Mouse (Mus musculus): ENCODE results near the gene Chrne. TPM values are rescaled to one million over a fixed set of nuclear protein-coding genes. Genes with fewer than 3 reads are reported as not detected.

Chrne gene
- polyA plus RNA-seq, 1 experiment from 2014 or later = not detected

- Histone ChIP-seq H3K9me3 (replicated peaks) (no peaks in the 10 kb centered on the region), H3K27ac (no peak overlapping the region), H3K4me1 (peaks cover 63% of the 10 kb centered on the region), H3K4me3 (peak overlapping the region; percentile 80), H3K36me3 (peaks cover 78% of the 10 kb centered on the region), H3K27me3 (ENCODE audit: low read depth, poor library complexity, severe bottlenecking) (no peaks in the 10 kb centered on the region)
- no peak for DNase-seq (ENCODE audit: low spot score)
- 86% methylated on average over 4 of the region's 4 CpGs for WGBS
Observed at GRCm38 (mm10) chr11:70648512-70648911, 29.5 kb upstream of the Chrne start.

GRCm38 (mm10) chr11:70647716-70648420 lies 28.9 kb upstream of the Chrne start:
- H3K9me3 ChIP-seq (replicated peaks) = no peaks in the 10 kb centered on the region
- peaks cover 61% of the 10 kb centered on the region for H3K4me1 ChIP-seq
- H3K27ac ChIP-seq = peak overlapping the region; percentile 95
- peak; percentile 57 for DNase-seq (ENCODE audit: low spot score)
- H3K4me3 ChIP-seq = peak overlapping the region; percentile 80
- H3K36me3 ChIP-seq = peaks cover 79% of the 10 kb centered on the region
- WGBS = 4% methylated on average over 28 of the region's 28 CpGs
- no peaks in the 10 kb centered on the region for H3K27me3 ChIP-seq (ENCODE audit: low read depth, poor library complexity, severe bottlenecking)

GRCm38 (mm10) chr11:70646691-70647650 lies 28.0 kb upstream of the Chrne start, which contains the start of the genes Rnf167 and Slc25a11:
TSS of gene Rnf167 (plus strand) at chr11:70647235.
TSS of gene Slc25a11 (minus strand) at chr11:70647479.
- no peaks in the 10 kb centered on the region for H3K27me3 ChIP-seq (ENCODE audit: low read depth, poor library complexity, severe bottlenecking)
- peaks cover 74% of the 10 kb centered on the region for H3K36me3 ChIP-seq
- H3K4me1 ChIP-seq = peaks cover 52% of the 10 kb centered on the region
- H3K27ac ChIP-seq = peak within 1 kb of the TSS; percentile 95
- H3K9me3 ChIP-seq (replicated peaks) = no peaks in the 10 kb centered on the region
- peak within 1 kb of the TSS; percentile 80 for H3K4me3 ChIP-seq
- WGBS = under 1% methylated on average over 63 of the region's 63 CpGs
- DNase-seq (ENCODE audit: low spot score) = peak; percentile 96

- H3K36me3 ChIP-seq = peaks cover 66% of the 10 kb centered on the region
- 30% methylated on average over 3 of the region's 3 CpGs for WGBS
Observed at GRCm38 (mm10) chr11:70646259-70646555, 27.2 kb upstream of the Chrne start.

GRCm38 (mm10) chr11:70645461-70646258 lies 26.6 kb upstream of the Chrne start:
- peak overlapping the region; percentile 95 for H3K27ac ChIP-seq
- H3K4me3 ChIP-seq = peak overlapping the region; percentile 80
- DNase-seq (ENCODE audit: low spot score) = no peak
- 93% methylated on average over 12 of the region's 12 CpGs for WGBS
- H3K27me3 ChIP-seq (ENCODE audit: low read depth, poor library complexity, severe bottlenecking) = no peaks in the 10 kb centered on the region
- H3K4me1 ChIP-seq = peaks cover 40% of the 10 kb centered on the region
- H3K9me3 ChIP-seq (replicated peaks) = no peaks in the 10 kb centered on the region
- peaks cover 61% of the 10 kb centered on the region for H3K36me3 ChIP-seq

More at GRCm38 (mm10) chr11:70646259-70646555, 27.2 kb upstream of the Chrne start:
- Histone ChIP-seq H3K4me3 (peak overlapping the region; percentile 80), H3K27ac (peak overlapping the region; percentile 95), H3K27me3 (ENCODE audit: low read depth, poor library complexity, severe bottlenecking) (no peaks in the 10 kb centered on the region), H3K9me3 (replicated peaks) (no peaks in the 10 kb centered on the region), H3K4me1 (peaks cover 45% of the 10 kb centered on the region)
- no peak for DNase-seq (ENCODE audit: low spot score)

GRCm38 (mm10) chr11:70644564-70645103 lies 25.6 kb upstream of the Chrne start:
- Histone ChIP-seq H3K27ac (peak overlapping the region; percentile 31; the same call in 1 of the 2 replicates), H3K9me3 (replicated peaks) (no peaks in the 10 kb centered on the region), H3K27me3 (ENCODE audit: low read depth, poor library complexity, severe bottlenecking) (no peaks in the 10 kb centered on the region), H3K4me1 (peaks cover 36% of the 10 kb centered on the region), H3K4me3 (peak overlapping the region; percentile 80; the same call in 1 of the 2 replicates), H3K36me3 (peaks cover 51% of the 10 kb centered on the region)
- no peak for DNase-seq (ENCODE audit: low spot score)
- WGBS = 96% methylated on average over 8 of the region's 8 CpGs

GRCm38 (mm10) chr11:70643051-70643450 lies 24.0 kb upstream of the Chrne start:
- Histone ChIP-seq H3K27me3 (ENCODE audit: low read depth, poor library complexity, severe bottlenecking) (no peaks in the 10 kb centered on the region), H3K4me1 (peaks cover 22% of the 10 kb centered on the region), H3K4me3 (no peak overlapping the region), H3K9me3 (replicated peaks) (no peaks in the 10 kb centered on the region), H3K36me3 (peaks cover 36% of the 10 kb centered on the region), H3K27ac (no peak overlapping the region)
- WGBS = 92% methylated on average over 6 of the region's 6 CpGs
- no peak for DNase-seq (ENCODE audit: low spot score)

- WGBS = 75% methylated on average over 7 of the region's 7 CpGs
- no peak for DNase-seq (ENCODE audit: low spot score)
- Histone ChIP-seq H3K27me3 (ENCODE audit: low read depth, poor library complexity, severe bottlenecking) (no peaks in the 10 kb centered on the region), H3K4me1 (peaks cover 15% of the 10 kb centered on the region), H3K4me3 (no peak overlapping the region), H3K9me3 (replicated peaks) (no peaks in the 10 kb centered on the region), H3K36me3 (peaks cover 35% of the 10 kb centered on the region), H3K27ac (no peak overlapping the region)
Observed at GRCm38 (mm10) chr11:70641241-70641640, 22.2 kb upstream of the Chrne start.

GRCm38 (mm10) chr11:70639976-70640375 lies 21.0 kb upstream of the Chrne start:
- Histone ChIP-seq H3K27ac (no peak overlapping the region), H3K4me1 (0 out of 2 replicates have a peak, but pooled peaks cover 2% of the 10 kb centered on the region), H3K4me3 (no peak overlapping the region), H3K27me3 (ENCODE audit: low read depth, poor library complexity, severe bottlenecking) (no peaks in the 10 kb centered on the region), H3K36me3 (peaks cover 25% of the 10 kb centered on the region), H3K9me3 (replicated peaks) (no peaks in the 10 kb centered on the region)
- WGBS = 87% methylated on average over 8 of the region's 8 CpGs
- no peak for DNase-seq (ENCODE audit: low spot score)

- no peak within 1 kb of the TSS for H3K27ac ChIP-seq
- WGBS = 44% methylated on average over 5 of the region's 5 CpGs
- no peaks in the 10 kb centered on the region for H3K9me3 ChIP-seq (replicated peaks)
- no peaks in the 10 kb centered on the region for H3K27me3 ChIP-seq (ENCODE audit: low read depth, poor library complexity, severe bottlenecking)
- H3K4me3 ChIP-seq = no peak within 1 kb of the TSS
- no peaks in the 10 kb centered on the region for H3K4me1 ChIP-seq
- peaks cover 13% of the 10 kb centered on the region for H3K36me3 ChIP-seq
- no peak for DNase-seq (ENCODE audit: low spot score)
Observed at GRCm38 (mm10) chr11:70638714-70639278, 19.8 kb upstream of the Chrne start, which contains the start of gene Gp1ba. TSS of gene Gp1ba (plus strand) at chr11:70639122.

GRCm38 (mm10) chr11:70638293-70638692 lies 19.3 kb upstream of the Chrne start:
- Histone ChIP-seq H3K27ac (no peak overlapping the region), H3K4me3 (no peak overlapping the region), H3K9me3 (replicated peaks) (no peaks in the 10 kb centered on the region), H3K27me3 (ENCODE audit: low read depth, poor library complexity, severe bottlenecking) (no peaks in the 10 kb centered on the region), H3K4me1 (no peaks in the 10 kb centered on the region), H3K36me3 (peaks cover 8% of the 10 kb centered on the region)
- 89% methylated on average over 1 of the region's 1 CpGs for WGBS
- DNase-seq (ENCODE audit: low spot score) = no peak

- no peaks in the 10 kb centered on the region for H3K27me3 ChIP-seq (ENCODE audit: low read depth, poor library complexity, severe bottlenecking)
- H3K36me3 ChIP-seq = peaks cover 3% of the 10 kb centered on the region
- H3K9me3 ChIP-seq (replicated peaks) = no peaks in the 10 kb centered on the region
- no peak overlapping the region for H3K4me3 ChIP-seq
- H3K4me1 ChIP-seq = no peaks in the 10 kb centered on the region
- no peak overlapping the region for H3K27ac ChIP-seq
- WGBS = 100% methylated on average over 1 of the region's 1 CpGs
- no peak for DNase-seq (ENCODE audit: low spot score)
Observed at GRCm38 (mm10) chr11:70637764-70638163, 18.7 kb upstream of the Chrne start.
